Mouse (Mus musculus) hindbrain, embryonic 10.5 days (tissue): ENCODE measurements around the gene Acot11. TPM values are rescaled to one million over a fixed set of nuclear protein-coding genes. Genes with fewer than 3 reads are reported as not detected.
A peak's percentile ranks its signal among the peaks of the same experiment; 100 is the strongest.
"Not testable (repeated sequence)": the region's sequence is repeated elsewhere in the genome, so short reads cannot be mapped to it uniquely, and the experiment has no call there.

Experiments
- DNase-seq: peaks from one replicate; pipeline ENCODE4 v3.0.0-alpha.2; 2017; ENCODE audit warnings: low spot score
- H3K27ac ChIP-seq: fragments of 300-500 bp; sonication (generic); 2 replicates; pipeline ENCODE4 v1.5.1; 2016; ENCODE audit warnings: mild to moderate bottlenecking, moderate library complexity
- H3K27me3 ChIP-seq: fragments of 300-500 bp; sonication (generic); 2 replicates; pipeline ENCODE4 v1.6.1; 2016; ENCODE audit warnings: mild to moderate bottlenecking; ENCODE audit not compliant: poor library complexity, insufficient read depth, severe bottlenecking
- H3K36me3 ChIP-seq: fragments of 300-500 bp; sonication (generic); 2 replicates; pipeline ENCODE4 v1.6.1; 2016; ENCODE audit warnings: mild to moderate bottlenecking, moderate library complexity
- H3K4me1 ChIP-seq: fragments of 300-500 bp; sonication (generic); replicated peaks from 2 replicates; pipeline ENCODE4 v1.6.1; 2016; ENCODE audit warnings: mild to moderate bottlenecking
- H3K4me3 ChIP-seq: fragments of 300-500 bp; sonication (generic); 2 replicates; pipeline ENCODE4 v1.5.1; 2016; ENCODE audit warnings: mild to moderate bottlenecking, moderate library complexity
- H3K9me3 ChIP-seq: fragments of 300-500 bp; sonication (generic); 2 replicates; pipeline ENCODE4 v1.6.1; 2016; ENCODE audit warnings: mild to moderate bottlenecking, moderate library complexity
- WGBS: fragments of 180-500 bp; shearing (Covaris S2); methylation state at CpG from one replicate; pipeline ENCODE4 v1.1.7; 2016; 5-methylcytosine and 5-hydroxymethylcytosine counted together
- polyA plus RNA-seq: library from polyadenylated mRNA; unstranded; fragments of >200 nt; fragmentation: Nextera tagmentation; extraction: Ambion mirVana; gene quantifications from 2 replicates; pipeline ENCODE4 v1.2.1, GENCODE M21; 2016

Acot11 gene
- polyA plus RNA-seq, 1 experiment from 2014 or later, result 1.8 TPM

- 45% methylated on average over 7 of the region's 7 CpGs for WGBS
- Histone ChIP-seq H3K36me3 (no peaks in the 10 kb centered on the region), H3K4me1 (peaks cover 81% of the 10 kb centered on the region), H3K27ac (peak overlapping the region; percentile 89), H3K4me3 (no peak overlapping the region), H3K9me3 (no peaks in the 10 kb centered on the region), H3K27me3 (peaks cover 23% of the 10 kb centered on the region; the same call in 1 of the 2 replicates)
- no peak for DNase-seq
These were observed 19.5 kb downstream of the Acot11 start for GRCm38 (mm10) chr4:106785345-106785744.

GRCm38 (mm10) chr4:106784806-106785205 lies 20.0 kb downstream of the Acot11 start:
- Histone ChIP-seq H3K27ac (peak overlapping the region; percentile 89), H3K4me1 (peaks cover 86% of the 10 kb centered on the region), H3K36me3 (no peaks in the 10 kb centered on the region), H3K9me3 (no peaks in the 10 kb centered on the region), H3K4me3 (no peak overlapping the region), H3K27me3 (peaks cover 23% of the 10 kb centered on the region; the same call in 1 of the 2 replicates)
- 92% methylated on average over 7 of the region's 7 CpGs for WGBS
- DNase-seq, result no peak

GRCm38 (mm10) chr4:106783137-106783536 lies 21.7 kb downstream of the Acot11 start:
- Histone ChIP-seq H3K4me1 (peaks cover 90% of the 10 kb centered on the region), H3K4me3 (no peak overlapping the region), H3K27ac (0 out of 2 replicates have a peak overlapping the region, but pooled peaks have one; percentile 1), H3K9me3 (no peaks in the 10 kb centered on the region), H3K36me3 (no peaks in the 10 kb centered on the region), H3K27me3 (peaks cover 23% of the 10 kb centered on the region; the same call in 1 of the 2 replicates)
- WGBS, result 75% methylated on average over 10 of the region's 10 CpGs
- DNase-seq, result no peak

GRCm38 (mm10) chr4:106780045-106780444 lies 24.8 kb downstream of the Acot11 start:
- Histone ChIP-seq H3K27ac (peak overlapping the region; percentile 81), H3K9me3 (no peaks in the 10 kb centered on the region), H3K4me1 (peaks cover 79% of the 10 kb centered on the region), H3K4me3 (no peak overlapping the region), H3K27me3 (peaks cover 20% of the 10 kb centered on the region; the same call in 1 of the 2 replicates), H3K36me3 (no peaks in the 10 kb centered on the region)
- peak; percentile 85 for DNase-seq
- 3% methylated on average over 3 of the region's 3 CpGs for WGBS

- 33% methylated on average over 5 of the region's 5 CpGs for WGBS
- Histone ChIP-seq H3K4me3 (no peak overlapping the region), H3K27ac (peak overlapping the region; percentile 81), H3K4me1 (peaks cover 62% of the 10 kb centered on the region), H3K36me3 (no peaks in the 10 kb centered on the region), H3K27me3 (0 out of 2 replicates have a peak, but pooled peaks cover 10% of the 10 kb centered on the region), H3K9me3 (no peaks in the 10 kb centered on the region)
- peak; percentile 76 for DNase-seq
These were observed 26.5 kb downstream of the Acot11 start for GRCm38 (mm10) chr4:106778116-106778788.

GRCm38 (mm10) chr4:106776998-106777397 lies 27.8 kb downstream of the Acot11 start:
- no peak overlapping the region for H3K4me3 ChIP-seq
- no peaks in the 10 kb centered on the region for H3K9me3 ChIP-seq
- no peaks in the 10 kb centered on the region for H3K36me3 ChIP-seq
- 0 out of 2 replicates have a peak, but pooled peaks cover 10% of the 10 kb centered on the region for H3K27me3 ChIP-seq
- H3K4me1 ChIP-seq, result peaks cover 55% of the 10 kb centered on the region
- DNase-seq, result peak; percentile 67
- WGBS, result 29% methylated on average over 3 of the region's 3 CpGs
- peak overlapping the region; percentile 53; the same call in 1 of the 2 replicates for H3K27ac ChIP-seq

- H3K27ac ChIP-seq, H3K4me3 ChIP-seq, DNase-seq, H3K36me3 ChIP-seq, H3K27me3 ChIP-seq, H3K9me3 ChIP-seq: not testable (repeated sequence)
- WGBS, result 85% methylated on average over 6 of the region's 6 CpGs
- peaks cover 46% of the 10 kb centered on the region for H3K4me1 ChIP-seq
These were observed 29.0 kb downstream of the Acot11 start for GRCm38 (mm10) chr4:106775767-106776166.

- no peak overlapping the region for H3K4me3 ChIP-seq
- WGBS, result 96% methylated on average over 1 of the region's 1 CpGs
- H3K27me3 ChIP-seq, result no peaks in the 10 kb centered on the region
These were observed 32.2 kb downstream of the Acot11 start for GRCm38 (mm10) chr4:106772558-106772957.

GRCm38 (mm10) chr4:106769306-106769705 lies 35.5 kb downstream of the Acot11 start:
- 62% methylated on average over 2 of the region's 2 CpGs for WGBS
- peaks cover 3% of the 10 kb centered on the region for H3K4me1 ChIP-seq
- H3K27ac ChIP-seq, result no peak overlapping the region
- no peak overlapping the region for H3K4me3 ChIP-seq
- H3K9me3 ChIP-seq, result no peaks in the 10 kb centered on the region
- no peaks in the 10 kb centered on the region for H3K36me3 ChIP-seq
- no peak for DNase-seq
- no peaks in the 10 kb centered on the region for H3K27me3 ChIP-seq

More at GRCm38 (mm10) chr4:106772558-106772957, 32.2 kb downstream of the Acot11 start:
- H3K9me3 ChIP-seq, result no peaks in the 10 kb centered on the region
- H3K36me3 ChIP-seq, result no peaks in the 10 kb centered on the region
- no peak for DNase-seq
- H3K27ac ChIP-seq, result no peak overlapping the region
- peaks cover 14% of the 10 kb centered on the region for H3K4me1 ChIP-seq

- Histone ChIP-seq H3K27ac (peak overlapping the region; percentile 64; the same call in 1 of the 2 replicates), H3K36me3 (no peaks in the 10 kb centered on the region), H3K4me3 (no peak overlapping the region), H3K27me3 (0 out of 2 replicates have a peak, but pooled peaks cover 6% of the 10 kb centered on the region), H3K4me1 (peaks cover 18% of the 10 kb centered on the region), H3K9me3 (no peaks in the 10 kb centered on the region)
- WGBS, result 62% methylated on average over 7 of the region's 7 CpGs
- no peak for DNase-seq
These were observed 40.6 kb downstream of the Acot11 start for GRCm38 (mm10) chr4:106764166-106764565.

- DNase-seq, result no peak
- WGBS, result 92% methylated on average over 6 of the region's 6 CpGs
- H3K27me3 ChIP-seq, result no peaks in the 10 kb centered on the region
These were observed 53.1 kb downstream of the Acot11 start for GRCm38 (mm10) chr4:106751726-106752125.

GRCm38 (mm10) chr4:106749699-106750098 lies 55.1 kb downstream of the Acot11 start:
- DNase-seq, result peak; percentile 84
- H3K9me3 ChIP-seq, result no peaks in the 10 kb centered on the region
- peak overlapping the region; percentile 34 for H3K4me3 ChIP-seq
- WGBS, result 5% methylated on average over 7 of the region's 7 CpGs
- no peaks in the 10 kb centered on the region for H3K36me3 ChIP-seq
- peaks cover 46% of the 10 kb centered on the region for H3K4me1 ChIP-seq
- no peaks in the 10 kb centered on the region for H3K27me3 ChIP-seq
- peak overlapping the region; percentile 85 for H3K27ac ChIP-seq

More at GRCm38 (mm10) chr4:106751726-106752125, 53.1 kb downstream of the Acot11 start:
- peaks cover 36% of the 10 kb centered on the region for H3K4me1 ChIP-seq
- no peak overlapping the region for H3K4me3 ChIP-seq
- no peaks in the 10 kb centered on the region for H3K9me3 ChIP-seq
- H3K27ac ChIP-seq, result no peak overlapping the region
- no peaks in the 10 kb centered on the region for H3K36me3 ChIP-seq

- WGBS, result 89% methylated on average over 1 of the region's 1 CpGs
- H3K9me3 ChIP-seq, result no peaks in the 10 kb centered on the region
- no peaks in the 10 kb centered on the region for H3K36me3 ChIP-seq
- H3K27me3 ChIP-seq, result no peaks in the 10 kb centered on the region
- DNase-seq, result no peak
- H3K27ac ChIP-seq, result no peak overlapping the region
- H3K4me1 ChIP-seq, result peaks cover 46% of the 10 kb centered on the region
- H3K4me3 ChIP-seq, result no peak overlapping the region
These were observed 57.7 kb downstream of the Acot11 start for GRCm38 (mm10) chr4:106747001-106747580.
